Comparison of ENCODE assay signal across 16 mouse cellular contexts in the genomic region with DNA sequence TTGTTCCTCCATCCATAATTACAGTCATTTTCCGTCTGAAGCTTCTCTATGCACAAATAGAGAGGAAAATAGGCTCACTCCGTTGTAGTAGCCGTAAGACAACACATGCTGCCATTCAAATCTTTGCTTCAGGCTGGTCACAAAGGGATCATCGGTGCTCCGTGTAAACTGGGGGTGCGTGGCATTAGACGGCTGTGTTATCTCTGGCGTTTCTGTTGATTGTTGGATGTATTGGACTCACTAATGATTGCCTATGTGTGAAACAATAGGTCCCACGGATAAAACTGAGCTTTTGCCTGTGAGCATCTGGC.
DNase-seq lines count a peak whose midpoint lies in the region; ATAC-seq lines count a peak whose summit lies in the region.
"Had no signal": no experiment of that assay in that cellular context is flagged by ENCODE, and none has a peak within 500 bp of the region (broad histone marks: within the 10 kb centered on the region; RNA-seq: fewer than 3 reads in every experiment).

No protein-coding gene starts in this region.

- no peak overlapping the region for H3K4me3 ChIP-seq in neural tube, embryonic 11.5 days (ENCODE audit: low read depth, low read length)
- no peak overlapping the region for H3K4me3 ChIP-seq in hindbrain, embryonic 12.5 days
- no peak overlapping the region for H3K4me3 ChIP-seq in midbrain, embryonic 15.5 days
- H3K4me3 ChIP-seq: erythroblast, embryonic 14.5 days; intestine, embryonic 15.5 days had no signal

- H3K36me3 ChIP-seq in neural tube, embryonic 11.5 days (ENCODE audit: control insufficient read depth, insufficient read depth, low read length): no peaks in the 10 kb centered on the region
- no peaks in the 10 kb centered on the region for H3K36me3 ChIP-seq in hindbrain, embryonic 12.5 days
- H3K36me3 ChIP-seq in midbrain, embryonic 15.5 days (replicated peaks): no peaks in the 10 kb centered on the region
- H3K36me3 ChIP-seq: intestine, embryonic 15.5 days had no signal

- H3K4me2 ChIP-seq in neural tube, embryonic 11.5 days (ENCODE audit: low read depth): no peak overlapping the region
- H3K4me2 ChIP-seq in hindbrain, embryonic 12.5 days (replicated peaks): peak overlapping the region; percentile 20; the same call in 1 of the 2 replicates
- H3K4me2 ChIP-seq in midbrain, embryonic 15.5 days: peak overlapping the region; percentile 24
- H3K4me2 ChIP-seq: heart, embryonic 11.5 days; intestine, embryonic 15.5 days had no signal

- peak overlapping the region; percentile 68 for H3K27ac ChIP-seq in neural tube, embryonic 11.5 days (ENCODE audit: low read depth, low read length)
- H3K27ac ChIP-seq in hindbrain, embryonic 12.5 days: peak overlapping the region; percentile 88
- H3K27ac ChIP-seq in midbrain, embryonic 15.5 days: peak overlapping the region; percentile 67
- H3K27ac ChIP-seq: intestine, embryonic 15.5 days had no signal

- no peak for DNase-seq in neural tube, embryonic 11.5 days (ENCODE audit: low spot score)
- DNase-seq in neural tube, embryonic 10.5 days (ENCODE audit: extremely low spot score, low spot score): no peak
- DNase-seq in layer of hippocampus, adult 8-10 months (ENCODE audit: low spot score in 2 of 2): no peak
- DNase-seq in right cerebral cortex, postnatal 36 days (ENCODE audit: low spot score in 2 of 2): no peak
- no peak for DNase-seq in spleen, adult 18-20 months
- DNase-seq: gastrocnemius, postnatal 36 days; heart, postnatal 14 days; layer of hippocampus, postnatal 36 days; lung, adult 18-20 months; lung, postnatal 4 days; thymus, adult 18-20 months had no signal

- peaks cover 6% of the 10 kb centered on the region; the same call in 1 of the 2 replicates for H3K4me1 ChIP-seq in neural tube, embryonic 11.5 days (ENCODE audit: control insufficient read depth, insufficient read depth, low read length)
- H3K4me1 ChIP-seq in hindbrain, embryonic 12.5 days: peaks cover 30% of the 10 kb centered on the region
- peaks cover 24% of the 10 kb centered on the region for H3K4me1 ChIP-seq in midbrain, embryonic 15.5 days
- H3K4me1 ChIP-seq: intestine, embryonic 15.5 days had no signal

- no peaks in the 10 kb centered on the region for H3K9me3 ChIP-seq in neural tube, embryonic 11.5 days (ENCODE audit: control insufficient read depth, low read length)
- H3K9me3 ChIP-seq in hindbrain, embryonic 12.5 days (replicated peaks): peaks cover 4% of the 10 kb centered on the region; the same call in 1 of the 2 replicates
- H3K9me3 ChIP-seq in midbrain, embryonic 15.5 days: no peaks in the 10 kb centered on the region

- no peak overlapping the region for H3K9ac ChIP-seq in neural tube, embryonic 11.5 days (ENCODE audit: low read length)
- no peak overlapping the region; the same call in 1 of the 2 replicates for H3K9ac ChIP-seq in hindbrain, embryonic 12.5 days
- H3K9ac ChIP-seq in midbrain, embryonic 15.5 days: no peak overlapping the region
- H3K9ac ChIP-seq: intestine, embryonic 15.5 days had no signal

- WGBS in neural tube, embryonic 11.5 days: 62% methylated on average over 9 of the region's 9 CpGs
- WGBS in hindbrain, embryonic 12.5 days: 35% methylated on average over 9 of the region's 9 CpGs
- 14% methylated on average over 9 of the region's 9 CpGs for WGBS in midbrain, embryonic 15.5 days

- no peaks in the 10 kb centered on the region for H3K27me3 ChIP-seq in neural tube, embryonic 11.5 days (ENCODE audit: control insufficient read depth, insufficient read depth, low read length)
- no peaks in the 10 kb centered on the region for H3K27me3 ChIP-seq in hindbrain, embryonic 12.5 days
- H3K27me3 ChIP-seq in midbrain, embryonic 15.5 days (replicated peaks): no peaks in the 10 kb centered on the region
- H3K27me3 ChIP-seq: intestine, embryonic 15.5 days had no signal

- ATAC-seq in neural tube, embryonic 11.5 days (ENCODE audit: insufficient read depth, low FRiP score, low TSS enrichment): no peak
- peak; percentile 65 for ATAC-seq in hindbrain, embryonic 12.5 days (ENCODE audit: low FRiP score)
- peak; percentile 38; the same call in 1 of the 2 replicates for ATAC-seq in midbrain, embryonic 15.5 days (replicated peaks)
- ATAC-seq: intestine, embryonic 15.5 days had no signal
